Mouse (Mus musculus) C2C12 (cell line): Measurements from ENCODE around the gene Klhdc9.

ENCODE experiments used
- CTCF ChIP-seq: IDR thresholded peaks from one replicate; pipeline ENCODE4 v1.5.1; 2011; ENCODE audit not compliant: control insufficient read depth, insufficient read depth, insufficient read length
- USF1 ChIP-seq: IDR thresholded peaks from one replicate; pipeline ENCODE4 v1.6.1; 2011; ENCODE audit warnings: low read depth, mild to moderate bottlenecking, control low read depth, moderate library complexity

GRCm38 (mm10) chr1:171375646-171376097 lies 15.1 kb upstream of the Klhdc9 start:
- TF ChIP-seq CTCF (no peak), USF1 (no peak)
